Mouse (Mus musculus): ENCODE results near the gene Med12l. TPM values are rescaled to one million over a fixed set of nuclear protein-coding genes. Genes with fewer than 3 reads are reported as not detected.
"Not testable (repeated sequence)": the region's sequence is repeated elsewhere in the genome, so short reads cannot be mapped to it uniquely, and the experiment has no call there.

The Med12l gene
- polyA plus RNA-seq, 1 experiment from 2014 or later, result 2.3 TPM

GRCm38 (mm10) chr3:59102146-59102545 lies 96.5 kb downstream of the Med12l start:
- Histone ChIP-seq H3K4me3 (no peak overlapping the region), H3K9me3 (no peaks in the 10 kb centered on the region), H3K27me3 (replicated peaks) (no peaks in the 10 kb centered on the region), H3K36me3 (no peaks in the 10 kb centered on the region), H3K9ac (no peak overlapping the region), H3K27ac (replicated peaks) (no peak overlapping the region), H3K4me1 (peaks cover 32% of the 10 kb centered on the region), H3K4me2 (no peak overlapping the region)
- ATAC-seq (ENCODE audit: extremely low read depth, insufficient number of reproducible peaks, low FRiP score, low TSS enrichment), result no peak
- WGBS, result 91% methylated on average over 2 of the region's 2 CpGs

DNA sequence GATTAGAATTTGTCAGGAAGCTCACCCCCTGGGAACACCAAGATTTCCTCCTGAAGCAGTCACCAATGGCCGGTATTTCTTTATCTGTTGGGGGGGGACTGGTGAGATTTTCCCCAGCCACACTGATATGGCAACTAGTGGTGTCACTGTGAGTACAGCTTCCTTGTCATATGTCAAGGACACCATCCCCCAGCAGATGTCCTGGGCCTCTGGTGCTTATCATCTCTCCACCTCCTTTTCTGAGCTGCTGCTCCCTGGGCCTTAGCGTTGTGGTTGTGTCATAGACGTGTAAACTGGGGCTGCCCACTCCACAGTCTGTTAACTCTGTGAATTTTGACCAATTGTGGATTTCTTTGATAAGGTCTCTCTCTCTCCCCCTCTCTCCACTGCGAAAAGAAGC lies 98.8 kb downstream of the Med12l start:
- Histone ChIP-seq H3K4me3 (no peak overlapping the region), H3K27me3 (replicated peaks) (no peaks in the 10 kb centered on the region), H3K4me1 (peaks cover 25% of the 10 kb centered on the region), H3K27ac (replicated peaks) (peak overlapping the region; percentile 51), H3K9ac (no peak overlapping the region), H3K9me3 (no peaks in the 10 kb centered on the region), H3K4me2 (no peak overlapping the region; the same call in 1 of the 2 replicates), H3K36me3 (no peaks in the 10 kb centered on the region)
- 14% methylated on average over 4 of the region's 4 CpGs for WGBS
- peak; percentile 61; the same call in 1 of the 2 replicates for ATAC-seq (ENCODE audit: extremely low read depth, insufficient number of reproducible peaks, low FRiP score, low TSS enrichment)

DNA sequence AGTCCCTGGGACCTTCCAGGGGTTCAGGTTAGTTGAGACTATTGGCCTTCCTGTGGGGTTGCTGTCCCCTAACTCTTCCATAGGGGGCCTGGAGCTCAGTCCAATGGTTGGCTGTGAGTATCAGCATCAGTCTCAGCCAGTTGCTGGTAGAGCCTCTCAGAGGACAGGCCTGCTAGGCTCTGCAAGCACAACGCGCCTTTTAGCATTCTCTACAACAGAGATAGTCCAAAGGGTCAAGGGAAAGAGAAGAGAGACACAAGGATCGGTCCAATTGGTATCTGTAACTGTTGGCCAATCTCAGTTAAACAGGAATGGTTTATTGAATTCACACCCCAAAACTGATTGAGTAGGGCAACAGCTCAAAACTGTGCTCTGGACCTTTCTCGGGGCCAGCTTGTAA lies 101.8 kb downstream of the Med12l start:
- Histone ChIP-seq H3K4me1 (peaks cover 20% of the 10 kb centered on the region), H3K36me3 (no peaks in the 10 kb centered on the region), H3K4me2 (no peak overlapping the region), H3K27ac (replicated peaks) (no peak overlapping the region), H3K27me3 (replicated peaks) (no peaks in the 10 kb centered on the region), H3K9me3 (no peaks in the 10 kb centered on the region), H3K4me3 (no peak overlapping the region), H3K9ac (no peak overlapping the region)
- 87% methylated on average over 4 of the region's 4 CpGs for WGBS
- ATAC-seq (ENCODE audit: extremely low read depth, insufficient number of reproducible peaks, low FRiP score, low TSS enrichment), result no peak

GRCm38 (mm10) chr3:59109834-59110233 lies 104.2 kb downstream of the Med12l start:
- not testable (repeated sequence) for H3K27ac ChIP-seq (replicated peaks); H3K9ac ChIP-seq; H3K36me3 ChIP-seq; H3K9me3 ChIP-seq; H3K27me3 ChIP-seq (replicated peaks); H3K4me2 ChIP-seq; ATAC-seq (ENCODE audit: extremely low read depth, insufficient number of reproducible peaks, low FRiP score, low TSS enrichment); H3K4me3 ChIP-seq
- peaks cover 22% of the 10 kb centered on the region for H3K4me1 ChIP-seq
- WGBS, result 93% methylated on average over 3 of the region's 3 CpGs

DNA sequence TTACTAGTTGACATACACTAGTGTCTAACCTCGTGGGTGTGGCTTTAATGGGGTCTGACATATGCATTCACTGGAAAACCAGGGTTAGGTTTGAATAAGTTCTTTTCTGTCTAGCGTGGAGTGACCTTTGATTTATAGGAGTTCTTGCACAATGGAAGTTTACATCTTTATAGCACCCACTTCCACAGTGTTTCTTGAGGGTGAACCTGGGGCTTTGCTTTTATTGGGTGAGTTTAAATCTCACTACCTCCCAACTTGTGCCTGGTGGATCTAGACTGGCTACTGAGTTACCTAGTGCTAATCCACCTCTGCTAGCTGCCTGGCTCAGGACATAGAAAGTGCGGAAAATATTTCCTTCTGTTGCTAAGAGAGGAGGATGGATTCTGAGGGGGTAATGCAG lies 106.3 kb downstream of the Med12l start:
- Histone ChIP-seq H3K9me3 (no peaks in the 10 kb centered on the region), H3K4me3 (no peak overlapping the region), H3K9ac (no peak overlapping the region), H3K36me3 (peaks cover 6% of the 10 kb centered on the region; the same call in 1 of the 2 replicates), H3K4me2 (no peak overlapping the region), H3K27ac (replicated peaks) (no peak overlapping the region), H3K4me1 (peaks cover 24% of the 10 kb centered on the region), H3K27me3 (replicated peaks) (no peaks in the 10 kb centered on the region)
- 83% methylated on average over 3 of the region's 3 CpGs for WGBS
- ATAC-seq (ENCODE audit: extremely low read depth, insufficient number of reproducible peaks, low FRiP score, low TSS enrichment), result no peak

DNA sequence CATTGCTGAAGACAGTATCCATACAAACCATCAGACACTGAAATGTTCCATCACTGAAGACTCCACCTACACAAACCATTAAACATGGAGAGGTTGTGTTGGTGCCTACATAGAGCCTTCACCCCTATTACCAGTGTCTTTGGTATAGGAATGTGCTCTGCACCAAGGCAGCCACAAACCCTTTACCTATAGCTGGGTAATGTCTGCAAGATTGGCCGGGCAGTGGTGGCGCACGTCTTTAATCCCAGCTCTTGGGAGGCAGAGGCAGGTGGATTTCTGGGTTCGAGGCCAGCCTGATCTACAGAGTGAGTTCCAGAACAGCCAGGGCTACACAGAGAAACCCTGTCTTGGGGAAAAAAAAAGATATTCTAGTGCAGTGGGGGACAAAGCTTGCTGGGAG lies 107.7 kb downstream of the Med12l start:
- 84% methylated on average over 4 of the region's 4 CpGs for WGBS
- H3K27me3 ChIP-seq (replicated peaks); H3K4me3 ChIP-seq; H3K36me3 ChIP-seq; ATAC-seq (ENCODE audit: extremely low read depth, insufficient number of reproducible peaks, low FRiP score, low TSS enrichment); H3K9me3 ChIP-seq; H3K4me2 ChIP-seq; H3K9ac ChIP-seq: not testable (repeated sequence)
- H3K4me1 ChIP-seq, result peaks cover 24% of the 10 kb centered on the region
- peak overlapping the region; percentile 89 for H3K27ac ChIP-seq (replicated peaks)

DNA sequence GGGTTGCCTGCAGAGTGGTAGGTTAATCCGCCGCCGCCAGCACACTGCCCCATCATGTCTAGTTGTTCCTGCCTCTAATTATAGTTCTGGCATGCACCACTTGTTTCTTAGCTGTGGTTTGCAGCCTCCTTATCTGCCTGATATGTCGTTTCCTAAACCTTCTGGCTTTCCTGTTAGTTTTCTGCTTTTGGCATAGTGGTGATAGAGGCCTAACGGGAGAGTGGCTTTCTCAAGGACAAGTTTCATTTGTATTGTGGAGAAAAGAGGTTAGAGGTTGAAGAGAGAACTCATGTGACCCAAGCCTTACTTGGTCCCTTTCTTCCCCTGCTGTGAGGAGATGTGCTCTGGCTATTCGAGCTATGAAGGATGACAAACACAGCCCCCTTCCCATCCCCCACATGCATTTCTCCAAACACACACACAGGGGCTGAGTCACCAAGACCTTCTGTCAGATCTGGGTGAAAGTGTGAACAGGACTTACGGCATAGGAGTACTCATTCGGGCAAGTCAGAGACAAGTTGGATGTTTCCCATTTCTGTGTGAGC lies 108.4 kb downstream of the Med12l start:
- Histone ChIP-seq H3K9me3 (no peaks in the 10 kb centered on the region), H3K27me3 (replicated peaks) (no peaks in the 10 kb centered on the region; the same call in 1 of the 2 replicates), H3K9ac (peak overlapping the region; percentile 34; the same call in 1 of the 2 replicates), H3K4me3 (no peak overlapping the region), H3K4me2 (peak overlapping the region; percentile 45), H3K27ac (replicated peaks) (peak overlapping the region; percentile 89), H3K4me1 (peaks cover 24% of the 10 kb centered on the region), H3K36me3 (peaks cover 6% of the 10 kb centered on the region; the same call in 1 of the 2 replicates)
- peak; percentile 70; the same call in 1 of the 2 replicates for ATAC-seq (ENCODE audit: extremely low read depth, insufficient number of reproducible peaks, low FRiP score, low TSS enrichment)
- WGBS, result 12% methylated on average over 8 of the region's 8 CpGs

DNA sequence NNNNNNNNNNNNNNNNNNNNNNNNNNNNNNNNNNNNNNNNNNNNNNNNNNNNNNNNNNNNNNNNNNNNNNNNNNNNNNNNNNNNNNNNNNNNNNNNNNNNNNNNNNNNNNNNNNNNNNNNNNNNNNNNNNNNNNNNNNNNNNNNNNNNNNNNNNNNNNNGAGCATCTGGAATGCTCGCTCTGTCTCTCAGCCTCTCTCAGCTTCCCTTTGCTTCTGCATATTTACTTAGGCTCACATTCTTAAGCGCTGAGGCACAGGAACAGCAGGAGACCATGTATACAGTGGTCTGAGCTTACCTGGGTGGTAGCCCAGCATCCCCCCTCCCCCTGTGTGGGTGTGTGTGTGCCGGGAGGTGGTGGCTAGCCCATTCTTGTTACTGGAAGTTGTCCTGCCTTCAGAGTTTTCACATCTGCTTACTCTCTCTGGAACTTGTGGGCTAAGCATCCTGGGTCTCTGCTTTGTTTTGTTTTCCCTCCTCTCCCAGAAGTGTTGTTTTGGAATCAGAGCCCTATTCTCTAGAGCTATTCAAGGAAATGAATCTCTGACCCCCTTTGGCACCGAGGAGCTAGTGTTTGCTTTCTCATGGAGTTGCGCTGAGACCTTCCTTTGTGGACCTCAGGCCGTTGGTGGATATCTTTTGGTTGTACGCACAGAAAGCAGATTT lies 115.6 kb downstream of the Med12l start:
- Histone ChIP-seq H3K9ac (0 out of 2 replicates have a peak overlapping the region, but pooled peaks have one; percentile 12), H3K27me3 (replicated peaks) (no peaks in the 10 kb centered on the region; the same call in 1 of the 2 replicates), H3K36me3 (no peaks in the 10 kb centered on the region), H3K4me1 (peaks cover 26% of the 10 kb centered on the region), H3K4me3 (no peak overlapping the region), H3K4me2 (no peak overlapping the region), H3K9me3 (no peaks in the 10 kb centered on the region), H3K27ac (replicated peaks) (no peak overlapping the region)
- no peak for ATAC-seq (ENCODE audit: extremely low read depth, insufficient number of reproducible peaks, low FRiP score, low TSS enrichment)
- WGBS, result 38% methylated on average over 7 of the region's 7 CpGs

- 60% methylated on average over 7 of the region's 7 CpGs for WGBS
- H3K27ac ChIP-seq (replicated peaks), result no peak overlapping the region
- H3K4me3 ChIP-seq, result no peak overlapping the region
- 0 out of 2 replicates have a peak overlapping the region, but pooled peaks have one; percentile 12 for H3K9ac ChIP-seq
- H3K27me3 ChIP-seq (replicated peaks), result no peaks in the 10 kb centered on the region; the same call in 1 of the 2 replicates
- H3K36me3 ChIP-seq, result no peaks in the 10 kb centered on the region
- no peak overlapping the region for H3K4me2 ChIP-seq
- H3K4me1 ChIP-seq, result peaks cover 26% of the 10 kb centered on the region
- H3K9me3 ChIP-seq, result no peaks in the 10 kb centered on the region
- ATAC-seq (ENCODE audit: extremely low read depth, insufficient number of reproducible peaks, low FRiP score, low TSS enrichment), result no peak
These were observed 116.3 kb downstream of the Med12l start for GRCm38 (mm10) chr3:59121780-59122449.

DNA sequence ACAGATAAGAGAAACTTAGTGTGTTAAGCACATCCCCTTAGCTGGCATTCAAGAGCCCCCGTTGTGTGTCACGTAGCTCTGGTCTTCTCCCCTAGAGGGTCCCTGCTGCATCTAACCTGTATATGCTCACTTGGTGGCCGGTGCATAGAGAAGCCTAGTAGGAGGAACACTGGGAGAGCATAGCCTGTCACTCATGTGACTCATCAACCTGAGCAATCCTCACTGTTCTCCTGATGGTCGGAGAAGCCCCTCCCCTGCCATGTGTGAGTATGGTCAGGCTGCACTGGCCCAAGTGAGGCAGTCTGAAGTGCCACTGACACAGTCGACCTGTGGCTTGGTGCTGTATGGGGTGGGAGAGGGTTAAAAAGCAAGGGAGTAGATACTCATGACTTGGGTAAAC lies 119.4 kb downstream of the Med12l start:
- Histone ChIP-seq H3K27me3 (replicated peaks) (no peaks in the 10 kb centered on the region), H3K36me3 (no peaks in the 10 kb centered on the region), H3K9me3 (no peaks in the 10 kb centered on the region), H3K27ac (replicated peaks) (no peak overlapping the region), H3K4me2 (no peak overlapping the region), H3K4me3 (no peak overlapping the region), H3K9ac (no peak overlapping the region), H3K4me1 (peaks cover 26% of the 10 kb centered on the region)
- no peak for ATAC-seq (ENCODE audit: extremely low read depth, insufficient number of reproducible peaks, low FRiP score, low TSS enrichment)
- WGBS, result 39% methylated on average over 5 of the region's 5 CpGs

DNA sequence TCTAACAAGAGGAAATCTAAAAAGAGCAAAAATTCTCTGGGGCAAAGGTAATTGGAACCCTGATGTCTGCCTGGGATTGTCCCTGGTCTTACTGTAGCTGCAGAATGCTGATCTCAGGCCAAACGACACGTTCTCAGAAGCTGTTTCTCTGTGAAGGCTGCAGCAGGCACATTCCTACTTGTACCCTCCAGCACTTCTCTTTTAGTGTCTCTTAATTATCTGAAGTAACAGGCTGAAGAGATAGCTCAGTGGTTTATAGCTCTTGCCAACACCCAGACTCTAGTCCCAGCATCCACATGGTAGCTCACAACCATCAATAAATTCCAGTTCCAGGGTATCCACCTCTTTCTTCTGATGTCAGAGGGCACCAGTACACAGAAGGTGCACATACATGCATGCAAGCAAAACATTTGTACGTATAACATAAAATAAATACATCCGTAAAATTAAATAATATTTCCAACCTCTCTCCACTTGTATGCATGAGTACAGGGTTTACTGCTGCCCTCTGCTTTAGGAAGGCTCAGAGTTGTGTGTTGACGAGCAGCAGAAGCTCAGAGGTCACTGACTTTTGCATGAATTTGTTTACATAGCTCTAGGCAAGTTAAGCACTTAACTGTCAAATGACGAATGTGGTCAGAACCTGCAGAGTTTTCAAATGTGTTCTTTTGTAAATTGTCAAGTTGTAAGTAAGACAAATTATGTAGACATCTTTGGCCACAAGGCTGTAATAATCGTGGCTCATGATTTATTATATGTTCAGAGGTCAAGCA lies 120.3 kb downstream of the Med12l start:
- Histone ChIP-seq H3K27ac (replicated peaks) (no peak overlapping the region; the same call in 1 of the 2 replicates), H3K9me3 (no peaks in the 10 kb centered on the region), H3K9ac (no peak overlapping the region), H3K36me3 (no peaks in the 10 kb centered on the region), H3K4me1 (peaks cover 33% of the 10 kb centered on the region), H3K4me3 (no peak overlapping the region), H3K4me2 (no peak overlapping the region), H3K27me3 (replicated peaks) (no peaks in the 10 kb centered on the region)
- WGBS, result 52% methylated on average over 7 of the region's 7 CpGs
- no peak for ATAC-seq (ENCODE audit: extremely low read depth, insufficient number of reproducible peaks, low FRiP score, low TSS enrichment)

Measured in heart, embryonic 13.5 days (tissue).